Mouse (Mus musculus): ENCODE measurements at regions not wholly inside any gene's neighbourhood (a gene's known extent, or its start where the extent isn't known, plus 50 kb on each side); places are given as distances from the start of the nearest gene placed in this dataset.
A peak's percentile ranks its signal among the peaks of the same experiment; 100 is the strongest.

DNA sequence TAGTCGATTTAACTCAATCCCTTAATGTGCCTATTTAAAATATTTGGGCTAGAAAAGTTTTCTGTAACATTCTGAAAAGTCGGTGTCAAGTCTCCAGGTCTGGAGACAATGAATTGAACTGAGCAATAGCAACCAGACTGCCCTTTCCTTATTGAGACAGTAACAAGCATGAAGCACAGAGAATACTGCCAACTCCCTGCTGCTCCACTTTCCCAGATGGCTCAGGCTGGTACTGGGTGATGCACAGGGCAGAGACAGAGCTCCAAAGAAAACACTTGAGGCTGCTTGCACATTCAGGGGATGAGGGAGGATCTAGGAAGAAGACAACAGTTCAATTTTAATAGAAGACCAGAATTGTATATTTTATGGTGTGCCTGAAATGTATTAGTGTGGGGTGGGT is 87.7 kb upstream of the Sorcs1 start:
- DNase-seq, result peak; percentile 3 to 5

All from cerebellum, postnatal 36 days (tissue).